Mouse (Mus musculus) lung, postnatal 0 days (tissue): ENCODE data around the gene Dlg4.

Source experiments
- CTCF ChIP-seq: IDR thresholded peaks from 2 replicates; pipeline ENCODE4 v1.5.1; 2016; ENCODE audit warnings: antibody characterized with exemption, mild to moderate bottlenecking
- EP300 ChIP-seq: IDR thresholded peaks from 2 replicates; pipeline ENCODE4 v1.6.1; 2016; ENCODE audit warnings: antibody characterized with exemption, mild to moderate bottlenecking, control low read depth

GRCm38 (mm10) chr11:70091986-70092783 lies 75.4 kb downstream of the Dlg4 start, which contains the start of gene Asgr2:
- no peak for TF ChIP-seq CTCF
- no peak for TF ChIP-seq EP300
